Mouse (Mus musculus) MEL-GATA-1-ER (cell line): ENCODE data around the gene Olfr298.

Experiments
- DNase-seq: peaks from one replicate; pipeline ENCODE4 v3.0.0-alpha.2; 2012; ENCODE audit warnings: low read depth; ENCODE audit errors: extremely low read depth

Olfr298 gene

DNA sequence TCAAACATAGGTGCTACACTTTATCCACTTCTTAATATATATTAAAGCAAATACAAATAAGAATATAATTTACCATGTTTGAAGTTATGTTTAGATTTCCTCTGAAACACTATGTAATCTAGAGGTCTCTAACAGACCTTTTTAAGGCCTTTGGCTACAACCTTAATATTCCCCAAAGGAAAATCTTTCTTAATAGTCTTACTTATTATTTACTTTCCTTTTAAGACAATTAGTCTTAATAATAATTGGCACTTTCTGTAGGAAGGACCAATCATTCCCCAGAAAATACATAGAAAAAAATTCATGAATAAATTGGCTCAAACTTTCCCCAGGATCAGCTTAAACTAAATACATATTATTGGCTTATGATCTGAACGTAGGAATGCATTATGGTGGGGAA, at the start of gene Olfr298:
Gene Olfr298, minus strand, starts transcription at position 101 of the 400 bp plus-strand sequence.
- DNase-seq = no peak

- no peak for DNase-seq
Measured at GRCm38 (mm10) chr7:86519668-86520067, 27.4 kb upstream of the Olfr298 start, which contains the start of gene Olfr297. TSS of gene Olfr297 (plus strand) at chr7:86519968.

- no peak for DNase-seq
Measured at GRCm38 (mm10) chr7:86459621-86460020, 32.7 kb downstream of the Olfr298 start, which contains the start of gene Olfr299. TSS of gene Olfr299 (plus strand) at chr7:86459921.
